Mouse (Mus musculus): ENCODE data around the gene Tomm40.

DNA sequence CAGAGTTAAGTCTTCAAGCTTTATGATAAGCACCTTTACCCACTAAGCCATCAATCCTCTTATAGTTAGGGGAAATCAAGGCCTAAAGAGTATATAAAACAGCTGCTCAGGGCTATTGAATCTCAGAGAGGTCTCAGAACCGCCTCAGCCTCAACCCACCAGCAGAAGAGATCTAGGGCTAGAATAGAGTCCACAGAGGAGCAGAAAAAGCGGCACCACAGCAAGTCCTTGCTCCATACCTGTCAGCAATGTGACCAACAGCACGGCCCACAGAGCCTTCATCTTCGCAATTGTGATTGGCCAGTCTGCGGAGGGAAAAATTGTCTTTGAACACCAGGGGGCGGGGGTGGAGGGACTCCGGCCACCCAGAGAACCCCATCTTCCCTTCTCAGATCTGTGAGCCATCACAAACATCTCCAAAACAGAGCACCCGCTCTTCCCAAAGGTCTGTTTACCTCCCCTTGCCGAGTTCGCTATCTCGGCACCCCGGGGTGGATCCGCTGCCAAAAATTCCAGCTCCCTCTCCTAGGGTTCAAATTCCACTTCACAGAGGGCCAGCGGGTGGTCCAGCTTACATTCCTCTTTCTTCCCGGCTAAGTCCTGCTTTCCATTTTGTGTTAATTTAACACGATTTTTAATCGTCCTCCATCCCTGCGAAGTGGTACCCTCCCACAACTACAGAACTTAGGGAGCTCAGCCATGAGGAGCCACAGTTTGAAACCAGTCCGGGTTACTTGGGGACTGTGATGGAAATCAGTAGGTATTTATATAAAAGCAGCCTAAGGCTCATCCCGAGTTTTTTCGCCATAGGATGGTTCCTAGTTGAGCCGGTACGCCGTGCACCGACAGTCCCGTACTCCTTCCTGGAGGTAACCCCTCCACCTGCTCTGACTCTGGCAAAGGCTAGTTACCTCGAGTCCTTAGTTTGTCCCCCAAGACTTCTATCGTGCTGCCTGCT lies 17.0 kb downstream of the Tomm40 start:
- TF ChIP-seq CTCF (IDR thresholded peaks at IDR 0.05; ENCODE audit: borderline replicate concordance, insufficient read depth, low read depth, low read length) = no peak
- no peak for TF ChIP-seq POLR2A (IDR thresholded peaks at IDR 0.05; ENCODE audit: borderline replicate concordance, insufficient read depth, low read length)

Data from cerebellum, adult 2 months (tissue).